Mouse (Mus musculus) midbrain, postnatal 0 days (tissue): Measurements from ENCODE around the gene Stk32b. TPM values are rescaled to one million over a fixed set of nuclear protein-coding genes. Genes with fewer than 3 reads are reported as not detected.

Experiments
- ATAC-seq: fragments of 200-750 bp; cut with Nextera tagmentation; 2 replicates; pipeline ENCODE4 v1.8.0; 2017; ENCODE audit warnings: moderate number of reproducible peaks, mild to moderate bottlenecking, moderate TSS enrichment, moderate library complexity; ENCODE audit not compliant: low FRiP score
- DNase-seq: peaks from one replicate; pipeline ENCODE4 v3.0.0-alpha.2; 2015; ENCODE audit warnings: low spot score
- H3K27ac ChIP-seq: fragments of 300-500 bp; sonication (generic); 2 replicates; pipeline ENCODE4 v1.5.1; 2014; ENCODE audit warnings: low read depth, mild to moderate bottlenecking, low read length, mixed read lengths
- H3K27me3 ChIP-seq: fragments of 300-500 bp; sonication (generic); 2 replicates; pipeline ENCODE4 v1.6.1; 2014; ENCODE audit warnings: low read length, control low read depth, mixed read lengths; ENCODE audit not compliant: insufficient read depth
- H3K36me3 ChIP-seq: fragments of 300-500 bp; sonication (generic); 2 replicates; pipeline ENCODE4 v1.6.1; 2014; ENCODE audit warnings: low read length, control low read depth, mixed read lengths; ENCODE audit not compliant: insufficient read depth
- H3K4me1 ChIP-seq: fragments of 300-500 bp; sonication (generic); 2 replicates; pipeline ENCODE4 v1.6.1; 2014; ENCODE audit warnings: mild to moderate bottlenecking, control low read depth, antibody characterized with exemption, low read length, mixed read lengths; ENCODE audit not compliant: insufficient read depth
- H3K4me2 ChIP-seq: fragments of 300-500 bp; sonication (generic); 2 replicates; pipeline ENCODE4 v1.6.1; 2014; ENCODE audit warnings: low read depth, mild to moderate bottlenecking, low read length, mixed read lengths; ENCODE audit not compliant: poor library complexity, severe bottlenecking
- H3K4me3 ChIP-seq: fragments of 300-500 bp; sonication (generic); 2 replicates; pipeline ENCODE4 v1.5.1; 2014; ENCODE audit warnings: low read depth, mild to moderate bottlenecking, low read length, moderate library complexity
- H3K9ac ChIP-seq: fragments of 300-500 bp; sonication (generic); replicated peaks from 2 replicates; pipeline ENCODE4 v1.6.1; 2014; ENCODE audit warnings: mild to moderate bottlenecking, low read length, moderate library complexity, mixed read lengths; ENCODE audit not compliant: poor library complexity, severe bottlenecking
- H3K9me3 ChIP-seq: fragments of 300-500 bp; sonication (generic); 2 replicates; pipeline ENCODE4 v1.6.1; 2016; ENCODE audit warnings: low read length, control low read depth
- CTCF ChIP-seq: IDR thresholded peaks from 2 replicates; pipeline ENCODE4 v1.5.1; 2016; ENCODE audit warnings: antibody characterized with exemption, mild to moderate bottlenecking
- WGBS: fragments of 180-500 bp; shearing (Covaris S2); extraction: QIAGEN DNeasy Blood & Tissue Kit; methylation state at CpG from one replicate; pipeline ENCODE4 v1.1.7; 2014; 5-methylcytosine and 5-hydroxymethylcytosine counted together
- polyA plus RNA-seq: library from polyadenylated mRNA; unstranded; fragments of >200 nt; fragmentation: Nextera tagmentation; extraction: Ambion mirVana; gene quantifications from 2 replicates; pipeline ENCODE4 v1.2.1, GENCODE M21; 2015
- total RNA-seq: library from RNA; depleted of rRNA; stranded (reverse); fragments of >200 nt; gene quantifications from 2 replicates; pipeline ENCODE4 v1.2.3, GENCODE M21; 2014

Gene Stk32b
- total and polyA plus RNA-seq, 2 experiments from 2014 or later: 28.5 to 30.6 TPM

- no peak for ATAC-seq
- H3K4me3 ChIP-seq: no peak overlapping the region
- no peak for DNase-seq
- H3K27me3 ChIP-seq: no peaks in the 10 kb centered on the region
- H3K27ac ChIP-seq: no peak overlapping the region
- no peak for TF ChIP-seq CTCF
- H3K36me3 ChIP-seq: peaks cover 6% of the 10 kb centered on the region
- H3K4me2 ChIP-seq: no peak overlapping the region
- 0 out of 2 replicates have a peak, but pooled peaks cover 4% of the 10 kb centered on the region for H3K9me3 ChIP-seq
- WGBS: 93% methylated on average over 2 of the region's 2 CpGs
- no peaks in the 10 kb centered on the region for H3K4me1 ChIP-seq
- H3K9ac ChIP-seq: no peak overlapping the region
Measured at GRCm38 (mm10) chr5:37457831-37458230, 259.1 kb downstream of the Stk32b start.

- no peak for DNase-seq
- no peak for TF ChIP-seq CTCF
- H3K27ac ChIP-seq: no peak overlapping the region
- H3K4me3 ChIP-seq: no peak overlapping the region
- no peak for ATAC-seq
- H3K4me2 ChIP-seq: no peak overlapping the region
- peaks cover 6% of the 10 kb centered on the region for H3K36me3 ChIP-seq
- WGBS: 79% methylated on average over 5 of the region's 5 CpGs
- H3K9ac ChIP-seq: no peak overlapping the region
- no peaks in the 10 kb centered on the region for H3K4me1 ChIP-seq
- H3K27me3 ChIP-seq: no peaks in the 10 kb centered on the region
- H3K9me3 ChIP-seq: 0 out of 2 replicates have a peak, but pooled peaks cover 4% of the 10 kb centered on the region
Measured at GRCm38 (mm10) chr5:37457191-37457590, 259.8 kb downstream of the Stk32b start.

GRCm38 (mm10) chr5:37456590-37456989, 260.4 kb downstream of the Stk32b start:
- no peak overlapping the region for H3K27ac ChIP-seq
- no peak overlapping the region for H3K4me2 ChIP-seq
- H3K27me3 ChIP-seq: no peaks in the 10 kb centered on the region
- H3K36me3 ChIP-seq: peaks cover 8% of the 10 kb centered on the region
- H3K9me3 ChIP-seq: 0 out of 2 replicates have a peak, but pooled peaks cover 4% of the 10 kb centered on the region
- WGBS: 71% methylated on average over 2 of the region's 2 CpGs
- no peak for DNase-seq
- H3K4me1 ChIP-seq: no peaks in the 10 kb centered on the region
- no peak for ATAC-seq
- TF ChIP-seq CTCF: no peak
- H3K9ac ChIP-seq: no peak overlapping the region
- H3K4me3 ChIP-seq: no peak overlapping the region

- no peaks in the 10 kb centered on the region for H3K9me3 ChIP-seq
- H3K4me2 ChIP-seq: no peak overlapping the region
- peaks cover 3% of the 10 kb centered on the region; the same call in 1 of the 2 replicates for H3K36me3 ChIP-seq
- H3K27me3 ChIP-seq: no peaks in the 10 kb centered on the region
- no peak overlapping the region for H3K4me3 ChIP-seq
- ATAC-seq: no peak
- no peak for DNase-seq
- WGBS: 86% methylated on average over 3 of the region's 3 CpGs
- H3K4me1 ChIP-seq: no peaks in the 10 kb centered on the region
- H3K27ac ChIP-seq: no peak overlapping the region
- TF ChIP-seq CTCF: no peak
- H3K9ac ChIP-seq: no peak overlapping the region
Measured at GRCm38 (mm10) chr5:37447546-37447945, 269.4 kb downstream of the Stk32b start.

GRCm38 (mm10) chr5:37442767-37443166, 274.2 kb downstream of the Stk32b start:
- H3K27ac ChIP-seq: no peak overlapping the region
- H3K36me3 ChIP-seq: no peaks in the 10 kb centered on the region
- no peak for TF ChIP-seq CTCF
- DNase-seq: no peak
- H3K4me1 ChIP-seq: no peaks in the 10 kb centered on the region
- 86% methylated on average over 2 of the region's 2 CpGs for WGBS
- H3K4me3 ChIP-seq: no peak overlapping the region
- H3K9ac ChIP-seq: no peak overlapping the region
- no peak overlapping the region for H3K4me2 ChIP-seq
- no peaks in the 10 kb centered on the region for H3K9me3 ChIP-seq
- ATAC-seq: no peak
- no peaks in the 10 kb centered on the region for H3K27me3 ChIP-seq

- no peak overlapping the region for H3K4me2 ChIP-seq
- no peaks in the 10 kb centered on the region for H3K27me3 ChIP-seq
- no peaks in the 10 kb centered on the region for H3K36me3 ChIP-seq
- H3K27ac ChIP-seq: no peak overlapping the region
- H3K4me3 ChIP-seq: no peak overlapping the region
- WGBS: 69% methylated on average over 3 of the region's 3 CpGs
- H3K9me3 ChIP-seq: no peaks in the 10 kb centered on the region
- ATAC-seq (no peak), DNase-seq (no peak)
- no peaks in the 10 kb centered on the region for H3K4me1 ChIP-seq
- no peak for TF ChIP-seq CTCF
- no peak overlapping the region for H3K9ac ChIP-seq
Measured at GRCm38 (mm10) chr5:37435417-37435816, 281.6 kb downstream of the Stk32b start.
